Mouse (Mus musculus) midbrain, postnatal 0 days (tissue): ENCODE measurements around the gene Rad9a. TPM values are rescaled to one million over a fixed set of nuclear protein-coding genes. Genes with fewer than 3 reads are reported as not detected.

Experiments used
- ATAC-seq: fragments of 200-750 bp; cut with Nextera tagmentation; 2 replicates; pipeline ENCODE4 v1.8.0; 2017; ENCODE audit warnings: moderate number of reproducible peaks, mild to moderate bottlenecking, moderate TSS enrichment, moderate library complexity; ENCODE audit not compliant: low FRiP score
- DNase-seq: peaks from one replicate; pipeline ENCODE4 v3.0.0-alpha.2; 2015; ENCODE audit warnings: low spot score
- H3K27ac ChIP-seq: fragments of 300-500 bp; sonication (generic); 2 replicates; pipeline ENCODE4 v1.5.1; 2014; ENCODE audit warnings: low read depth, mild to moderate bottlenecking, low read length, mixed read lengths
- H3K27me3 ChIP-seq: fragments of 300-500 bp; sonication (generic); 2 replicates; pipeline ENCODE4 v1.6.1; 2014; ENCODE audit warnings: low read length, control low read depth, mixed read lengths; ENCODE audit not compliant: insufficient read depth
- H3K36me3 ChIP-seq: fragments of 300-500 bp; sonication (generic); 2 replicates; pipeline ENCODE4 v1.6.1; 2014; ENCODE audit warnings: low read length, control low read depth, mixed read lengths; ENCODE audit not compliant: insufficient read depth
- H3K4me1 ChIP-seq: fragments of 300-500 bp; sonication (generic); 2 replicates; pipeline ENCODE4 v1.6.1; 2014; ENCODE audit warnings: mild to moderate bottlenecking, control low read depth, antibody characterized with exemption, low read length, mixed read lengths; ENCODE audit not compliant: insufficient read depth
- H3K4me2 ChIP-seq: fragments of 300-500 bp; sonication (generic); 2 replicates; pipeline ENCODE4 v1.6.1; 2014; ENCODE audit warnings: low read depth, mild to moderate bottlenecking, low read length, mixed read lengths; ENCODE audit not compliant: poor library complexity, severe bottlenecking
- H3K4me3 ChIP-seq: fragments of 300-500 bp; sonication (generic); 2 replicates; pipeline ENCODE4 v1.5.1; 2014; ENCODE audit warnings: low read depth, mild to moderate bottlenecking, low read length, moderate library complexity
- H3K9ac ChIP-seq: fragments of 300-500 bp; sonication (generic); replicated peaks from 2 replicates; pipeline ENCODE4 v1.6.1; 2014; ENCODE audit warnings: mild to moderate bottlenecking, low read length, moderate library complexity, mixed read lengths; ENCODE audit not compliant: poor library complexity, severe bottlenecking
- H3K9me3 ChIP-seq: fragments of 300-500 bp; sonication (generic); 2 replicates; pipeline ENCODE4 v1.6.1; 2016; ENCODE audit warnings: low read length, control low read depth
- CTCF ChIP-seq: IDR thresholded peaks from 2 replicates; pipeline ENCODE4 v1.5.1; 2016; ENCODE audit warnings: antibody characterized with exemption, mild to moderate bottlenecking
- WGBS: fragments of 180-500 bp; shearing (Covaris S2); extraction: QIAGEN DNeasy Blood & Tissue Kit; methylation state at CpG from one replicate; pipeline ENCODE4 v1.1.7; 2014; 5-methylcytosine and 5-hydroxymethylcytosine counted together
- polyA plus RNA-seq: library from polyadenylated mRNA; unstranded; fragments of >200 nt; fragmentation: Nextera tagmentation; extraction: Ambion mirVana; gene quantifications from 2 replicates; pipeline ENCODE4 v1.2.1, GENCODE M21; 2015
- total RNA-seq: library from RNA; depleted of rRNA; stranded (reverse); fragments of >200 nt; gene quantifications from 2 replicates; pipeline ENCODE4 v1.2.3, GENCODE M21; 2014

The Rad9a gene
- total and polyA plus RNA-seq, 2 experiments from 2014 or later: 14.7 to 22.8 TPM

DNA sequence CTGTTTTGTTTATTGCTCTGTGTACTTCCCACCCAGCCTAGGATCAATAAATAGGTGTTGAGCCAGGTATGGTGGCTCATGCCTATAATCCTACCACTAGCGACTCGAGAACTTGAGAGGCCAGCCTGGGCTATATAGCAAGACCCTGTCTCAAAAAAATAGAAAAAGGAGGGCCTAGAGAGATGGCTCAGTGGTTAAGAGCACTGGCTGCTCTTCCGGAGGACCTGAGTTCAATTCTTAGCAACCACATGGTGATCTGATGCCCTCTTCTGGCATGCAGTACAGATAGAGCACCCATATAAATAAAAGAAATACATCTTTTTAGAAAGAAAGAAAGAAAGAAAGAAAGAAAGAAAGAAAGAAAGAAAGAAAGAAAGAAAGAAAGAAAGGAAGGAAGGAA, 1.7 kb upstream of the Rad9a start:
- H3K27ac ChIP-seq: no peak overlapping the region
- H3K36me3 ChIP-seq: peaks cover 6% of the 10 kb centered on the region; the same call in 1 of the 2 replicates
- no peak overlapping the region for H3K4me2 ChIP-seq
- no peak for ATAC-seq
- TF ChIP-seq CTCF: 0 out of 2 replicates have a peak, but pooled peaks have one; percentile 16
- no peak overlapping the region for H3K9ac ChIP-seq
- peaks cover 4% of the 10 kb centered on the region; the same call in 1 of the 2 replicates for H3K27me3 ChIP-seq
- no peak for DNase-seq
- 65% methylated on average over 3 of the region's 3 CpGs for WGBS
- no peaks in the 10 kb centered on the region for H3K9me3 ChIP-seq
- H3K4me3 ChIP-seq: no peak overlapping the region
- peaks cover 10% of the 10 kb centered on the region for H3K4me1 ChIP-seq

DNA sequence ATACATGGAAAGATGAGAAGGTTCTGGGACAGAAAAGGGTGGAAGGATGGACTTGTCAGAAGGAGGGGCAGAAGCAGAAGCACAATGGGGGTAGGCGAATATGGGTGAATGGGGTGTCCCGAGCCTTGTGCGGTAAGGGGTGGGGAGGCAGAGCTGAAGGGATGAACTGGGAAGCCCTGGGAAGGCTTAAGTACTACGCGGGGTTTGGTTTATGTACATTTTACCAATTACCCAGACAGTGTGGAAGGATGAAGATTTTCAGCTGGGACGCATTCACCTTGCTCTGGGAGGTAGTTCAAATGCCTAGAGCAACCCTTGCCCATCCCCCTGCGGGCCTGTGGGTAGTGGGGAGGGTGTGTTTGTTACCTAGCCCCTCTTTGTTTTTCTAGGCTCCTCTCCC, 687 bp upstream of the Rad9a start:
- Histone ChIP-seq H3K4me2 (peak overlapping the region; percentile 91), H3K9me3 (no peaks in the 10 kb centered on the region), H3K4me1 (peaks cover 10% of the 10 kb centered on the region), H3K9ac (peak overlapping the region; percentile 62), H3K27ac (peak overlapping the region; percentile 51; the same call in 1 of the 2 replicates), H3K36me3 (peaks cover 9% of the 10 kb centered on the region), H3K4me3 (peak overlapping the region; percentile 47), H3K27me3 (peaks cover 4% of the 10 kb centered on the region; the same call in 1 of the 2 replicates)
- TF ChIP-seq CTCF: no peak
- no peak for ATAC-seq
- 30% methylated on average over 7 of the region's 7 CpGs for WGBS
- no peak for DNase-seq

GRCm38 (mm10) chr19:4197180-4197579, 4.3 kb downstream of the Rad9a start:
- Histone ChIP-seq H3K9ac (no peak overlapping the region), H3K4me3 (no peak overlapping the region), H3K4me1 (peaks cover 17% of the 10 kb centered on the region), H3K27me3 (no peaks in the 10 kb centered on the region), H3K36me3 (peaks cover 42% of the 10 kb centered on the region), H3K9me3 (no peaks in the 10 kb centered on the region), H3K4me2 (no peak overlapping the region), H3K27ac (no peak overlapping the region)
- no peak for TF ChIP-seq CTCF
- ATAC-seq (no peak), DNase-seq (no peak)
- WGBS: 67% methylated on average over 3 of the region's 3 CpGs

GRCm38 (mm10) chr19:4196548-4196947, 4.9 kb downstream of the Rad9a start:
- DNase-seq: no peak
- Histone ChIP-seq H3K4me3 (no peak overlapping the region), H3K9me3 (no peaks in the 10 kb centered on the region), H3K4me1 (peaks cover 17% of the 10 kb centered on the region), H3K9ac (no peak overlapping the region), H3K27ac (no peak overlapping the region), H3K4me2 (no peak overlapping the region), H3K36me3 (peaks cover 42% of the 10 kb centered on the region), H3K27me3 (no peaks in the 10 kb centered on the region)
- ATAC-seq: no peak
- TF ChIP-seq CTCF: no peak
- 60% methylated on average over 5 of the region's 5 CpGs for WGBS

- Histone ChIP-seq H3K4me3 (no peak overlapping the region), H3K27ac (no peak overlapping the region), H3K4me1 (peaks cover 16% of the 10 kb centered on the region), H3K9ac (no peak overlapping the region), H3K9me3 (no peaks in the 10 kb centered on the region), H3K4me2 (no peak overlapping the region), H3K27me3 (no peaks in the 10 kb centered on the region), H3K36me3 (peaks cover 42% of the 10 kb centered on the region)
- ATAC-seq (no peak), DNase-seq (no peak)
- TF ChIP-seq CTCF: no peak
- 73% methylated on average over 2 of the region's 2 CpGs for WGBS
These were observed 5.4 kb downstream of the Rad9a start for GRCm38 (mm10) chr19:4196048-4196447.

GRCm38 (mm10) chr19:4194776-4195650, 6.4 kb downstream of the Rad9a start:
- Histone ChIP-seq H3K4me3 (no peak overlapping the region), H3K9me3 (no peaks in the 10 kb centered on the region), H3K36me3 (peaks cover 42% of the 10 kb centered on the region), H3K27me3 (no peaks in the 10 kb centered on the region), H3K27ac (no peak overlapping the region), H3K4me1 (peaks cover 10% of the 10 kb centered on the region), H3K9ac (no peak overlapping the region), H3K4me2 (no peak overlapping the region)
- no peak for TF ChIP-seq CTCF
- ATAC-seq (no peak), DNase-seq (peak; percentile 81)
- 71% methylated on average over 12 of the region's 12 CpGs for WGBS
